Mouse (Mus musculus): Measurements from ENCODE around the gene Dusp14.

The Dusp14 gene

DNA sequence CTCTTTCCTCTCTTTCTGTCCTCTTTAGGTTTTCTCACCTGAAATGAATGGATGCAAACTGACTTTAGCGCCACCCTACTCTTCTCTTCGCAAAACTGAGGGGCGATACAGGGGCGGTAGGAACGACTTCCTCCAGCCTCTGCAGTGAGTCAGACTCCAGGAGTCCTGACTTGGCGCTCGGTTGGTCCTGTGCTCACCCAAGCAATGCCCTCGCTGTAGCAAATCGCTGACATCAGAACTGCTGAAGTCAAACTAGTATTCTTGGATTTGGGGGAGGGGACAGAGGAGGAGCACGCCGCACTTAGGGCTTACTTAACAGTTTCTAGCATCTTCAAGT, at the start of gene Dusp14:
Gene Dusp14 (minus strand): TSS at position 228 of the 337 bp plus-strand sequence.
- DNase-seq (ENCODE audit: low read depth, low spot score), result peak; percentile 66

DNA sequence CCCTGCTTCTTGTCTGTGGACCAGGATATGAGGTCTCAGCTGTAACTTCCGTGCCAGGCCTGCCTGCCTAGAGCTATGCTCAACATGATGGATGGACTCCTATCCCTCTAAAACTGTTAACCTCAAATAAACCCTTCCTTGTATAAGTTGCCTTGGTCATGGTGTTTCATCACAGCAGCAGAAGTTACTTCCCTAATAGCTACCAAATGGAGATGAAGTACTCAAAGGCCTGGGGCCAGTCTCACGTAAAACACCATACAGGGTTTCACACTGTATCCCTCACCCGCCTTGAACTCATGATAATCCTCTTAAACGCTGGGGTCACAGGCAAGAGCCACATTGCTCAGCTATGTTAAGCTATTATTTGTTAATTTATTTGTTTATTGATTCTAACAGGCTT, 48.4 kb upstream of the Dusp14 start:
- DNase-seq (ENCODE audit: low read depth, low spot score), result no peak

- peak; percentile 40 for DNase-seq (ENCODE audit: low read depth, low spot score)
Observed at GRCm38 (mm10) chr11:84116221-84116620, 47.2 kb upstream of the Dusp14 start.

DNA sequence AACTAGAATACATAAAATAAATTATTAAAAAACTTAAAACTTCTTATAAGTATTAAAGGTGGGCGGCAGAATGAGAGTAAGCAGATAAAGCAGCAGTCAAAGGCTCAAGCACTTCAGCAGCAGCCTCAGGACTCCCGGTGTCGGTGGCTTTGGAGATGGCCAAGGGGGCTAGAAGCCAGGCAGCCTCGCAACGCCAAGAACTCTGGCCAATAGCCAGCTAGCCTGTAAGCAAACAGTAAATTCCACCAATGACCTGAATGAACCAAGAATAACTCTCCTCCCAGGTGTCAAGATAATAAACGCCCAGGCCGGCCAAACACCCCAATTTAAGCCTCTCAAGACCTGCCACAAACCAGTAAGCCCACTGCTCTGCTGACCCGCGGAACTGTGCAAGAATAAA, 46.6 kb upstream of the Dusp14 start:
- DNase-seq (ENCODE audit: low read depth, low spot score), result no peak

DNA sequence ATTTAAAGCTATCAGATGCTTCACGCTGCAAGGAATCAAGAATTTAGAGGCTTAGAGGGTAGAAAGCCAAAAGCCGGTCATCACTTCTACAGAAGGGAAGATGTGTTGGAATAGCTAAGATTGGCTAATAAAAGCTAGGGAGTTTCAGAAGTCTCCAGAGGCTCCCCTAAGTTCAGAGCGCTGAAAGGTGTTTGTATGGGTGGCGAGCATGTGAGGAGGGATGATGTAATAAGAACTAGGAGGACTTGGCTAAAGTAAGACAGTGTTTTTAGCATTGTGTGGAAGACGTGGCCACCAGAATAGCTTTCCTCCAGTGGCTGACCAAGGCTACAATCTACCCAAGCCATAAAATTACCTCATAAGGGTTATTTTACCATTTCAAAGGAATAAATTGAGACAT, 44.6 kb upstream of the Dusp14 start:
- DNase-seq (ENCODE audit: low read depth, low spot score), result no peak

DNA sequence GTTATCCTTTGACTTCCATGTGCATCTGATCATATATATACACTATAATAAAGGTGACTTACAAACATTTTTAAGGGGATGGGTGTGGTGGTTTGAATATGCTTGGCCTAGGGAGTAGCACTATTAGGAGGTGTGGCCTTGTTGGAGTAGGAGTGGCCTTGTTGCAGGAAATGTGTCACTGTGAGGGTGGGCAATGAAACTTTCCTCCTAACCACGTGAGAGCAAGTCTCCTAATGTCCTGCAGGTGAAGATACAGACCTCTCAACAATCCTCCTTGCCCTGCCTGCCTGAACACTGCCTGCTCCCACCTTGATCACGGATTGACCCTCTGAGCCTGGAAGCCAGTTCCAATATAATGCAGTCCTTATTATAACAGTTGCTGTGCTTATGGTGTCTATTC, 38.1 kb upstream of the Dusp14 start:
- DNase-seq (ENCODE audit: low read depth, low spot score), result no peak

DNA sequence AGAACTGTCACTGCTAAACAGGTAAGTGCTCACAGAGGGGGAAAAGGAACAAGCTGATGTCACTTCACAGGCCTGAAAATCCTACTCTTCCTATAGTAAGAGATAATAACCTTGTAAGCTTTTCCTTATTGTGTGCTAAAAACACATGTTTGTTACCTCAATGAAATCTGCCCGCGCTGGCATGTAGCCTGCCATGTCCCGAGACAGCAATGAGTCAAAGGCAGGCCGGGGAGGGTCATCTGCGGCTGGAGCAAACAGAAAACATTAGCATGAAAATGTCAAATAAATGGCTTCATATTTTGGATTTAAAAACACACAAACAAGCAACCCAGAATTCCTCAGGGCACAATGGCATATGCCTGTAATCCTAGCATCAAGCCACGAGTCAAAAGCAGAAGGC, 35.0 kb upstream of the Dusp14 start:
- DNase-seq (ENCODE audit: low read depth, low spot score), result no peak

- DNase-seq (ENCODE audit: low read depth, low spot score), result peak; percentile 55
Observed at GRCm38 (mm10) chr11:84101182-84101581, 32.1 kb upstream of the Dusp14 start.

- DNase-seq (ENCODE audit: low read depth, low spot score), result no peak
Observed at GRCm38 (mm10) chr11:84097251-84097998, 28.4 kb upstream of the Dusp14 start.

- DNase-seq (ENCODE audit: low read depth, low spot score), result no peak
Observed at GRCm38 (mm10) chr11:84095084-84095483, 26.0 kb upstream of the Dusp14 start.

DNA sequence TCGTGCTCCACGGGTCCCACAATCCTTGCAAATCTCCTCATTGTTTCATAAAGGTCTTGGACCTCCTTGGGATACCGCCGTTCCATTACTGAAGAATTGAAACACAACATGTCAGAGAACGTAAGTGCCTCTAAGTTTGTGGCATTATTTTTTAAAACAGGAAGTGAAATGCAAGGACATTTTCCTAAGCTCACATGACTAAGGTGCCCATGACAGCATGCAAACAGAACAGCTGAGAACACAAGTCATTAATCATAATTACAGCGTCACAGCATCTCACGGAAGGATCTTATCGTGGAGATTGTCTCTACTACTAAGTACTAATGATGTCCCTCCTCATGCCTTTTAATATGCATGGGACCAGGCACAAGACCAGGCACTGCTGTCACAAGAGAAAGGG, 21.5 kb upstream of the Dusp14 start:
- no peak for DNase-seq (ENCODE audit: low read depth, low spot score)

DNA sequence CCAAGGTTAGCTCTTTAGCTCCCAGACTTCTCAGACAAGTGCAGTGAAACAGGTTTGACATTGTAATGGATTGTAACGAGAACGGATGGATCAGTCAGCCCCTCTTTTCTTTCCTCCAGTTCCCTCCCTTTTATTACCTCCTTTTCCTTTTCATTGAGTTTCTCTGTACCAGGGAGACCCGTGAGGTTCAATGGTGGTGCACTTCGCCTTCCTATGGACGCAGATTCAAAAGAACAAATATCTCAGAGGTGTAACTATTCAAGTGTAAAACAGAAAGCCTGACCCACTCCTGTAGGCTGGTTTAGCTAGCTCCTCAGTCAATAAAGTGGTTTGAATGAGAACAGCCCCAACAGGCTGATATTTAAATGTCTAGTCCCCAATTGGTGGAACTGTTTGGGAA, 12.8 kb upstream of the Dusp14 start:
- no peak for DNase-seq (ENCODE audit: low read depth, low spot score)

GRCm38 (mm10) chr11:84080327-84080726, 11.3 kb upstream of the Dusp14 start:
- DNase-seq (ENCODE audit: low read depth, low spot score), result peak; percentile 64

DNA sequence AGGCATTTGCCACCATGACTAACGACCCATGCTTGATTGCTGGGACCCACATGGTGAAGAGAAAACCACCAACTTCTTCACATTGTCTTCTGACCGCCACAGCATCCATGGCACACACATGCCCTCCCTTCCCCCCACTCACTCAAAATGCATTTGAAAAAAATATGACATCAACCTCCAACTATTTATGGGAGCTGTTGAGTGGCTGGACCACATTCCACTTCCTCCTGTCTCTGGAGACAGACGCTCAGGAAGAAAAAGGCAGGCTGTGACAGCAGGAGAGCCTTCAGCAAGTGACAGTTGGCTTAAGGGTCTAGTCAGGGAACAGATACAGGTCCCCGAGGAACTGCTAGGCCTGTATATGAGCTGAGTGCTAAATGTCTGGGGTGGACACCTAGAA, 10.8 kb upstream of the Dusp14 start:
- peak; percentile 44 for DNase-seq (ENCODE audit: low read depth, low spot score)

- DNase-seq (ENCODE audit: low read depth, low spot score), result no peak
Observed at GRCm38 (mm10) chr11:84079361-84079760, 10.3 kb upstream of the Dusp14 start.

- DNase-seq (ENCODE audit: low read depth, low spot score), result no peak
Observed at GRCm38 (mm10) chr11:84078601-84079000, 9.5 kb upstream of the Dusp14 start.

DNA sequence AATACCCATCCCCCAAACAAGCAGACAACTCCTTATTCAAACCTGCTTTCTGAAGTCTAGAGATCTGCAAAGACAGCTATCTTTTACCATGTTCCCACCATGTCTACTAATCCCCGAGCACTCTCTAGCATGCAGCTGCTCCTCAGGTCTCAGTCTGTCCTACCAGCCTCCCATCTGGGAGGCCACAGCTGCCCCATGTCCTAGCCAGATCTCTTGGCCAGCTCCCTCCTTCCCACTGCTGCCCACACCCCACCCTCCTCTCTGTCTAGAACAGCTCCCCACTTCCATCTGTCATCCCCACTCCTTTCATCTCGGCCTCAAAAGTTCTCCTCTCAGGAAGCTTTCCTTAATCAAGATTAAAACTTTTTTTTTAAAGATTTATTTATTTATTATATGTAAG, 7.9 kb upstream of the Dusp14 start:
- DNase-seq (ENCODE audit: low read depth, low spot score), result no peak

GRCm38 (mm10) chr11:84073816-84074764, 5.0 kb upstream of the Dusp14 start:
- peak; percentile 68 for DNase-seq (ENCODE audit: low read depth, low spot score)

DNA sequence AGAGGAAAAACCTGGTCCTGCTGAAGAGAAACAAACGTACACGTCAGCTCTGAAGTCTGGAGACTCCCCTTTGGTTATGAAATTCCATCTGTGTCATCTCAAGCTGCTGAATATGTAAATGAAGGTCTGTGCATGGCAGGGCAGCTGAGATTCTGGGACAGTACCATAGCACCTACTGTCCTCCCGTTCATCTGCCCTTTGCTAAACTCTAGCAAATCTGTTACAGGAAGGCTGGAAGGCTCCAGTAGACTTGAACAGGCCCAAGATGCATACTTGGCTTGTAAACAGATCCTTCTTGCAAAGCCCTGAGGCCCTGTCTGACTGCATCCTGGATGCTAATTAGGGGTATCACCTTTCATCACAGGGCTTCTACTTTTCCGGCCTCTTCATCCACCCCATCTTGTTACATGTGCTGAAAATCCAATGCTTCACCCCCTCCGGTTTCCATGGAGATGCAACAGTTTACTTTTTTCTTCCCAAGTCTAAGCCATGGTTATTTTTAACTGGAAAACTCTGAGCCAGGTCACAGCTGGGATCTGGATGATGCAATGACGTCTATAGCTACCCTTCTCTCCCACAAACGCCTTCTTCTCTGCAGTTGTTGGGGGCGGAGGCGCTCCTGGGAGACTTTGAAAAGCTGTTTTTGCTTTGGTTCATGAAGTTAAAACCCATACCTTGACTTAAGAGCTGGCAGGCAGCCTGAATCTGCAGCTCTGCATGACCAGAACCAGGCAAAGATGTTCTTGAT, 4.0 kb upstream of the Dusp14 start:
- DNase-seq (ENCODE audit: low read depth, low spot score), result peak; percentile 75

DNA sequence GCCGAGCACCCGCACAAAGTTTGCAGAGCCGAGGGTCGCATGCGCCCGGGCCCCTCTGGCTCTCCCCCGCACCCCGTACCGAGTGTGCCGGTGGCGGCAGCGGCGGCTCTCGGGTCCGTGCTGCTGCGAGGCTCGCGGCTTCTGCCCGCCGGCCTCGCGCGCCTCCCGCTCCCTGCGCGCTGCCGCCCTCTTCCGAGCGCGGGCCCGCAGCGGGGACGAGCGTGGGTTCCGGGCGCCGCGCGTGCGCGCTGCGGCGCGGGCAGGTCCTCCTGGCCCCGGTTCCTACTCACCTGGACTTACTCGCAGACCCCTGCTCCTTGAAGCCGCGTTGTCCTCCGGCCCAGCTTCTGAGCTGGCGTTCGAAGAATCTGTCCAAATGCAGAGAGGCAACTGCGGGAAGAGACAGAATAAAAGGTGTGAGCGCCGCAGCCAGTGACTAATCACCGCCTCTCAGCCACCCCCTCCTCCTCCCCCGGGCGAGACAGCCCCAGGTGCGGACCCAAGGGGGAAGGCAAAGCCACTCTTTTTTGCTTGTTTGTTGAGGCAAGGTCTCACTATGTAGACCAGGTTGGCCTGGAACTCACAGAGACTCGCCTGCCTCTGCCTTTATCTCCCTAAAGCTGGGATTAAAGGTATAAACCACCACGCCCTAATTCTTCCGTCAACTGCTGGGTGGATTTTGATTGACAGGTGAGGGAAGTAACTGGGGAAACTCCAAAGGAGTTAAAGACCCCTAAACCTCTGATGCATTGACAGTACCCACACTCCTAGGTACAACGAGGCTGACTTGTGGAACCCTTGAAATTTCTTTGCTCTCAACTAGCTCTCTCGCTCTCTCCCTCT, 649 bp downstream of the Dusp14 start:
- DNase-seq (ENCODE audit: low read depth, low spot score), result peak; percentile 42

DNA sequence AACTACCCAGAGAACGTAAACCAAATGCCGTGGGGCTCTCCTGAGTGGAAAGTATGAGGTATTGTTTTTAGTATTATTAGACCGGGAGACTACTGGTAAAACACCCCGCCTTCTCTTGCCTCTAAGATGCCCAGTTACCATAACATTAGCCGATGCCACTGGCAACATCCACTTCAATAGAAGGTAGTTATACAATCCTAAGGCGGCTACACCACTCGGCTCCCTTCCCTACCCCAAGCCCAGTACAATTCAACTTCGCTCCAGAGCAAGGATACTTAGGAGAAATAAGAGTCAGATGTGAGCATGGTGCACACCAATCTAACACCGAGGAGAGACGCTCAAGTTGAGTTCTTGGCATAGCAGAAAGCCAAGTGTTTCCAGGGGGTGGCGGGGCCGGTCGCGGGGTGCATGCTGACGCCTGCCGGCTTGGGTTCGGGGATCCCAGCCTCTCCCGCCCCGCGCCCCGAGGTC, 1.3 kb downstream of the Dusp14 start:
- peak; percentile 47 for DNase-seq (ENCODE audit: low read depth, low spot score)
